15 mouse cellular contexts compared by ENCODE assay signal in the genomic region with DNA sequence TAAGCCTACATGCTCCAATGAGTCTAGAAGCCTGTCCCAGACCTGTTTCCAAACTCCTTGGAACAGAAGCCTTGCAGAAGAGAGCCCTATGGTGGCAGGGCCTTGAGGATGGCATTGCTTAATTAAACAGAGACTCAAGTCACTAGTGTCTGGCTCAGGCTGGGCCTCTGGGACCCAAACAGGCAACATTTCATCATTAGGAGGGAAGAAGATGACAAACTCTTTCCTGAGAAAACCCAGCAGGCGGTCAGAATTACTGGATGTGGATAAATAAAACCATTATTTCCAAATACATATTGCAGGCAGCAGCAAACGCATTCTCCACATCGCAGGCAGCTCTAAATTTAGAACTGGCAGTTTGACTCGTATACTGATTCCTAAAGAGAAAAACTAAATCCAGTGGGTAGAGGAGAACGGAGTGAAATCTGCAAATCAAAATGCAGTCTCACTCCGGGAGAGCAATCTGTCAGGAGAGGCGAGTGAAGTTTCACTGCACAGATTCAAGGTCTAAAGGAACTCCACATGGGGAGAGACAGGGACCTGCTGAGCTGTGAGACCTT.
DNase-seq lines count a peak whose midpoint lies in the region; ATAC-seq and TF ChIP-seq lines count a peak whose summit lies in the region.
"Had no signal": no experiment of that assay in that cellular context is flagged by ENCODE, and none has a peak within 500 bp of the region (broad histone marks: within the 10 kb centered on the region; RNA-seq: fewer than 3 reads in every experiment).

No protein-coding gene starts in this region.

- no peaks in the 10 kb centered on the region for H3K27me3 ChIP-seq in hindbrain, embryonic 15.5 days
- H3K27me3 ChIP-seq in hindbrain, embryonic 11.5 days (ENCODE audit: control insufficient read depth, insufficient read depth, low read length), result no peaks in the 10 kb centered on the region
- H3K27me3 ChIP-seq: embryonic facial prominence, embryonic 12.5 days; limb, embryonic 12.5 days; liver, embryonic 15.5 days had no signal

- peak overlapping the region; percentile 49; the same call in 1 of the 2 replicates for H3K27ac ChIP-seq in hindbrain, embryonic 15.5 days (replicated peaks)
- H3K27ac ChIP-seq in hindbrain, embryonic 11.5 days (ENCODE audit: low read depth, low read length), result no peak overlapping the region
- no peak overlapping the region for H3K27ac ChIP-seq in left cerebral cortex, adult 2 months
- H3K27ac ChIP-seq: embryonic facial prominence, embryonic 12.5 days; heart, adult 2 months; limb, embryonic 12.5 days; liver, embryonic 15.5 days had no signal

- H3K4me1 ChIP-seq in hindbrain, embryonic 15.5 days (replicated peaks), result peaks cover 14% of the 10 kb centered on the region
- no peaks in the 10 kb centered on the region for H3K4me1 ChIP-seq in hindbrain, embryonic 11.5 days (replicated peaks; ENCODE audit: control insufficient read depth, insufficient read depth, low read length)
- H3K4me1 ChIP-seq: embryonic facial prominence, embryonic 12.5 days; limb, embryonic 12.5 days; liver, embryonic 15.5 days had no signal

- WGBS in hindbrain, embryonic 15.5 days, result 56% methylated on average over 7 of the region's 7 CpGs
- 78% methylated on average over 7 of the region's 7 CpGs for WGBS in hindbrain, embryonic 11.5 days

- no peaks in the 10 kb centered on the region for H3K9me3 ChIP-seq in hindbrain, embryonic 15.5 days
- H3K9me3 ChIP-seq in hindbrain, embryonic 11.5 days (ENCODE audit: control insufficient read depth, low read length), result no peaks in the 10 kb centered on the region
- H3K9me3 ChIP-seq: embryonic facial prominence, embryonic 12.5 days; G1E; limb, embryonic 12.5 days; liver, embryonic 15.5 days had no signal

- H3K9ac ChIP-seq in hindbrain, embryonic 15.5 days, result no peak overlapping the region
- no peak overlapping the region for H3K9ac ChIP-seq in hindbrain, embryonic 11.5 days (ENCODE audit: low read depth, low read length)
- H3K9ac ChIP-seq: embryonic facial prominence, embryonic 12.5 days; limb, embryonic 12.5 days; liver, embryonic 15.5 days had no signal

- TF ChIP-seq CTCF in left cerebral cortex, adult 2 months (IDR thresholded peaks at IDR 0.05), result no peak

- no peak overlapping the region for H3K4me3 ChIP-seq in hindbrain, embryonic 15.5 days
- H3K4me3 ChIP-seq in hindbrain, embryonic 11.5 days (ENCODE audit: low read depth, low read length), result no peak overlapping the region
- H3K4me3 ChIP-seq in left cerebral cortex, adult 2 months, result no peak overlapping the region
- H3K4me3 ChIP-seq: embryonic facial prominence, embryonic 12.5 days; heart, adult 2 months; limb, embryonic 12.5 days; liver, embryonic 15.5 days had no signal

- no peak for DNase-seq in hindbrain, embryonic 11.5 days (ENCODE audit: low spot score)
- DNase-seq in left cerebral cortex, postnatal 25 days (ENCODE audit: low spot score in 2 of 2), result peak; percentile 27 to 61
- DNase-seq in left cerebral cortex, adult 2 months (ENCODE audit: extremely low spot score in 1 of 2, low spot score in 2 of 2), result no peak
- peak; percentile 24 for DNase-seq in right cerebral cortex, adult 18-20 months
- no peak for DNase-seq in right cerebral cortex, postnatal 25 days
- no peak for DNase-seq in ovary, adult 18-20 months (ENCODE audit: low spot score)
- DNase-seq: adrenal gland, adult 2 months; cerebellum, adult 18-20 months; heart, adult 2 months; heart, postnatal 14 days had no signal

- intact Hi-C loops in left cerebral cortex, postnatal 25 days (cut with DNase I), result no loop called here
- intact Hi-C loops in left cerebral cortex, adult 2 months (cut with DNase I), result no loop called here

- no peaks in the 10 kb centered on the region for H3K36me3 ChIP-seq in hindbrain, embryonic 15.5 days
- H3K36me3 ChIP-seq in hindbrain, embryonic 11.5 days (ENCODE audit: control insufficient read depth, insufficient read depth, low read length), result no peaks in the 10 kb centered on the region
- H3K36me3 ChIP-seq: embryonic facial prominence, embryonic 12.5 days; limb, embryonic 12.5 days; liver, embryonic 15.5 days had no signal

- ATAC-seq in hindbrain, embryonic 15.5 days (ENCODE audit: low FRiP score, low read depth), result no peak
- no peak for ATAC-seq in hindbrain, embryonic 11.5 days (ENCODE audit: low FRiP score)

- H3K4me2 ChIP-seq in hindbrain, embryonic 15.5 days, result no peak overlapping the region
- H3K4me2 ChIP-seq in hindbrain, embryonic 11.5 days (replicated peaks; ENCODE audit: low read depth, low read length), result no peak overlapping the region
- H3K4me2 ChIP-seq: embryonic facial prominence, embryonic 12.5 days; limb, embryonic 12.5 days; liver, embryonic 15.5 days had no signal

Comparison
In these comparisons a context has a peak if more than half of its experiments do, and no peak if none do; other contexts are left out.
1. DNase-seq: peak in left cerebral cortex, postnatal 25 days (2 of 2) and right cerebral cortex, adult 18-20 months (single experiment); none in hindbrain, embryonic 11.5 days (single experiment), left cerebral cortex, adult 2 months (0 of 2), right cerebral cortex, postnatal 25 days (single experiment) and ovary, adult 18-20 months (single experiment).